Mouse (Mus musculus): ENCODE results near the gene Odf2l.

Odf2l gene

GRCm38 (mm10) chr3:145118254-145119001 is at the start of gene Odf2l:
Gene Odf2l, plus strand, starts transcription at chr3:145118588.
- WGBS, result under 1% methylated on average over 57 of the region's 57 CpGs

DNA sequence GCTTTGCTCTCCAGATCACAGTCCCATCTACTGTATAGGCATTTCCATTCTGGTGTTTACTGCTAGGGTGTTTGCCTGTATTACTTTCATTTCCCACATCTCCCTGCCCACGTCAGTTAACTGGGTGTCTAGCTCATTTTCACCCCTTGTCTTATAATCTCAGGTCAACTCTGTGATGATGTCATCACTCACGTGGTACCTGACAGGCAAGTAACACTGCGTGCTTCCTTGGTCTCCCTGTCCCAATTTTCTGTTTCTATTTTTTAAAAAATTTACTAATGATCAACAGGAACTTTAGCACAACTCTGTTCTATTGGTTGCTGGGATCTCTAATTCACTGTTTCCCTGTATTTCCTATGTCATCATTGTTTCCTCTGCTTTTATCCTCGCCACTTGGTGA is 49.4 kb upstream of the Odf2l start:
- WGBS, result 77% methylated on average over 4 of the region's 4 CpGs

- WGBS, result 87% methylated on average over 3 of the region's 3 CpGs
These were observed 46.0 kb upstream of the Odf2l start for GRCm38 (mm10) chr3:145072339-145072738.

GRCm38 (mm10) chr3:145078405-145078804 is 40.0 kb upstream of the Odf2l start:
- WGBS, result 83% methylated on average over 6 of the region's 6 CpGs

DNA sequence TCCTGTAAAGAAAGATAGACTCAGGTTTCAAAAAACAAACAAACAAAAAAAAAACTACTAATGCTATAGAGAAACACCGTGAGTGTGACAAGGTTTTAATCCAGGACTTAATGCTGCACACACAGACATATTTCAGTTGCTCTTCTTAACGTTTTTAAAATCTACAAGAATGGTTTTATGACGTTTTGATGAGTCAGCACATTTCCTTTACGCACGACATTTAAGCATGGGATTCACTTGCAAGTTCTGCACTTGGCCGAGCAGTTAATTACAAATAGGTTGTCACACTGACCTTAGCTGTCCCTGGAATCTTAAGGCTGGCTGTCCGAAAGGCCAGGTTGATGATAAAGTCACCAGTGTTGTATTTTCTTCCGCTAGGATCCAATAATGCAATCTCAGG is 37.5 kb upstream of the Odf2l start:
- 85% methylated on average over 8 of the region's 8 CpGs for WGBS

DNA sequence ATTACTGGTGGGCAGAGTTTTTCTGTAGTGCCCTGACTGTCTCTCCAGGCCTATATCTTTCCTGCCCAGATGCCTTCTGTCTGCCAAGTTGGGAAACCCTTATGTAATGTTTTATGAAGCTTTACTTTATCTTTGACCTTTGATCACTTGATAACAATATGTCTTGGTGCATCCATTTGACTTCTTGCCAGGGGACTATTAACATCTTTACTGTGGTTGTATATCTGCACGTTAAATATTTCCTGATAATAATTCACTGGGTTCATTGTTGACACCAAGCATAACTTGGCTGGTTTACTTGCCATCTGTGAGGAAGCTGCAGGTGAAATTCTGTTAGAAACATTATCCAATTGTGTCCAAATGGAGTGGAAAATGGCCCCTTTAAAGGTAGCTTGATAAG is 35.3 kb upstream of the Odf2l start:
- WGBS, result 95% methylated on average over 1 of the region's 1 CpGs

- 94% methylated on average over 14 of the region's 14 CpGs for WGBS
These were observed 32.2 kb upstream of the Odf2l start for GRCm38 (mm10) chr3:145086180-145086579.

- WGBS, result 84% methylated on average over 8 of the region's 8 CpGs
These were observed 30.4 kb upstream of the Odf2l start for GRCm38 (mm10) chr3:145087857-145088598.

DNA sequence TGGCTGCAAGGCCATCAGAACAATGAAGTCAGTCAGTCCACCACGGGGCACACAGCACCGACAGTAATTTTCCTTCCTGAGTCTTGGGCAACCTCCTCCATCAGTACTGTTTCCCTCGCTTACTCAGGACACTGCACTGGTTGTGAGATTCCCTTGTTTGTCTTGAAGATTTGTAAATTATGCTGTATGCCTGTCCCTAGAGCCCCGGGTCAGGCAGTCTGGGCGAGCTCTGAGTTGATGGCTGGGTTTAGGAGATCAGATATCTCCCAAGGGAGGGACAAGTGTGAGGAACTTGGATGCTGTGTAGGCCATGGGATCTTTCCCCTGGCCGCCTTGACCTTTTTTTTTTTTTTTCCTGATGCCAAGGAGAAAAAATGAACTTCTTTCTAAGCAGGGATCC is 19.1 kb upstream of the Odf2l start, which contains the start of gene Clca2:
TSS of gene Clca2 (minus strand) at position 153 of the 400 bp plus-strand sequence.
- WGBS, result 72% methylated on average over 6 of the region's 6 CpGs

DNA sequence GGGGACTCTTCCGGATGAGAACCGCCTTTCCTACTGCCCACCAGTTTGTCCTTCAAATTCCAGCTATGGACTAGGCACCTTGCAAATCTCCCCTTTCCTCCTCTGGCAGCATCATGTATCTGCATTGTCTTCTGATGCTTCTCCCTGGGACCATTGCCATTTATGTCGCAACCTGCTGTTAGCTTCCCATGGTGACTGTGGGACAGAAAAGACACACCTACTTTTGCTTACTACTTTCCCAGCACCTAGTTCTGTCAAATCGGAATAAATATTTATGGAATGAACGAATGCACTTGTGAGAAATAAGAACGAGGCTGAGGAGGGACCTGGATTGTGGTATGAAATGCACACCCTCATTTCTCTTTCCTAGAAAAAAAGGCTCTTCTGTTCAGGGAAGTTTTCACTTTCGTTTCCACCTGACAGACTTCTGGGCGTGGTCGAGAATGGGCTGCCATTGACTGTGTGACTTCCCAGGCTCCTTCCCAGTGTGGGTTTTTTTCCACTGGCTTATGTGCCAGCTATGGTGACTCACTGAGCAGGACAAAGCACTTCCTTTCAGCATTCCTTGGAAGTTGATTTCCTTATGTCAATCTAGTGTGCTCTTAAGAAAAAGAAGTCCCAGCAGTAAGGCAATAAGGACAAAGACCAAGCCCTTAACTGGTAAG is 16.4 kb upstream of the Odf2l start:
- WGBS, result 70% methylated on average over 9 of the region's 9 CpGs

DNA sequence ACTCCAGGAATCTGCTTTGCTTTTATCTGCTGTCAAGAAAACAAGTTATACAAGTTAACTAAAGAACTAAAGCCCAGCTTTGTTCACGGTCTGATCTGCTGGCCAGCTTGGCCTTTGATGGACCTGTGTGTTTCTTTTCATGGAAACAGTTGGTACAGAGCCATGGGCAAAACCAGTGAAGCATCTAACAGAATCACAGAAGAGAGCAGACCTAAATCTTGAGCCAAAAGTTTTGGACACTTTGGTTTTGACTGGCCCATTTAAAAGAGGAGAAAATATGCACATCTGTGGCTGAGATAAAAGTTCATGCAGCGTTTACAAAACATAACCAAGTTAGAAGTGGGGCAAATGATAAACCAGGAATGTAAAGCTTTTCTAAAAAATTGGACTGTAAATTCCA is 15.1 kb upstream of the Odf2l start:
- WGBS, result 64% methylated on average over 2 of the region's 2 CpGs

DNA sequence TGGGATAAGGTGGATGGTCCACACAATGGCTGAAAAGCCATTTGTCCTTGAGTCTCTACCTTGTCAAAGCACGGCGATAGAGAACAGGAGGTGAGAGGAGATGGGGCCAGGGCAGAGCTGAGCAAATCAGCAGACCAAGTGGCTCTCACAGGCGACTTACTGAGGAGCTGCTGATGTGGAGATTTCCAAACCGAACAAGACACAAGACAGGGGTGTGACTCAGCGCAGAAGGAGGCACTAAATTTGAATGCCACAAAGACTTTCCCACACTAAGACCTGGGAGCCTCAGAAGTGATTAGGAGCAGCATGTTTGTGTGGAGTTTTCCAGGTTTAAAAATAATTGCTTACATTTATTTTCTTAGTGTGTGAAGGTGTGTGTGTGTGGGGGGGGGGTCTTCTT is 14.6 kb upstream of the Odf2l start:
- 61% methylated on average over 5 of the region's 5 CpGs for WGBS

GRCm38 (mm10) chr3:145105076-145105772 is 13.2 kb upstream of the Odf2l start:
- WGBS, result 66% methylated on average over 5 of the region's 5 CpGs

DNA sequence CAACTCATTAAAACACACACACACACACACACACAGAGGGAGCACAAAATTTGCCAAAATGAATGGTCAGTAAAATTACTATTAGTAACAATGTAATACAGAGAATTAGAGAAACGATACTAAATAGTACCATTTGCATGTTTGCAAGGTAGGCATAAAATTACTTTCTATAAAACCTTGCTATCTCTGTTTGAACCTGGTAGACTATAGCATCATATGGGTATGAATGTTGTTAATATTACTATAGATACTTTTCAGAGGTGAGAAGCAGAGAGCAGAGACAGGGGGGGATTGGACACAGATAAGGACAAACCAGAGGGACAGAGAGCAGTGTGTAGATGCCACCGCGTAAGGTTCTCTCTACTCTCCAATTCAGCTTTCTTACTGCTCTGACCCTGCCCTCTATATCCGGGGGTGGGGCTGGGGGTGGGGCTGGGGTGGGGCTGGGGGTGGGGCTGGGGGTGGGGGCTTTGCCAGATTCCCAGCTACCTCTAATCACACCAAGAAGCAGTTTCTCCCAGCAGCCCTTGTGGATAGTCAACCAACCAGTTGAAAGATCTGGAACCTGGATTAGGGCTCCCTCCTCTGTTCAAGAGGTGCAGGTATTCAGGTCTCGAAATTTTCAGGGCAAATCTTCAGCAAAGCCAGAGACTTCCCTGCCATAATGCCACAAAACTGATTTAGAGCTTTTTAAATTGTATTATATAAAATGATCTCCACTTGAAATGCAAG is 12.4 kb upstream of the Odf2l start:
- WGBS, result 75% methylated on average over 5 of the region's 5 CpGs

- 89% methylated on average over 2 of the region's 2 CpGs for WGBS
These were observed 3.2 kb upstream of the Odf2l start for GRCm38 (mm10) chr3:145115169-145115568.

- 71% methylated on average over 10 of the region's 10 CpGs for WGBS
These were observed 751 bp upstream of the Odf2l start for GRCm38 (mm10) chr3:145117637-145118036.

GRCm38 (mm10) chr3:145119002-145119358 is 592 bp downstream of the Odf2l start:
- 1% methylated on average over 14 of the region's 14 CpGs for WGBS

- WGBS, result 52% methylated on average over 7 of the region's 7 CpGs
These were observed 1.0 kb downstream of the Odf2l start for GRCm38 (mm10) chr3:145119425-145119824.

GRCm38 (mm10) chr3:145126618-145127017 is 8.2 kb downstream of the Odf2l start:
- 84% methylated on average over 2 of the region's 2 CpGs for WGBS

GRCm38 (mm10) chr3:145131210-145131868 is 13.0 kb downstream of the Odf2l start:
- WGBS, result 24% methylated on average over 3 of the region's 3 CpGs

- WGBS, result 94% methylated on average over 4 of the region's 4 CpGs
These were observed 21.8 kb downstream of the Odf2l start for GRCm38 (mm10) chr3:145140236-145140635.
